Mouse (Mus musculus) heart, postnatal 4 days (tissue): ENCODE results near the gene Slc39a8. TPM values are rescaled to one million over a fixed set of nuclear protein-coding genes. Genes with fewer than 3 reads are reported as not detected.
A peak's percentile ranks its signal among the peaks of the same experiment; 100 is the strongest.

Source experiments
- DNase-seq: peaks from one replicate; pipeline ENCODE4 v3.0.0; 2021
- total RNA-seq, 2 experiments: library from RNA; stranded (reverse); gene quantifications; 2 replicates each; pipeline ENCODE4 v1.2.3; 2021

The Slc39a8 gene
- total RNA-seq, 2 experiments from 2014 or later: 9.0 to 10.9 TPM

- DNase-seq: no peak
Measured at GRCm38 (mm10) chr3:135851607-135852006, 26.5 kb downstream of the Slc39a8 start.

GRCm38 (mm10) chr3:135853604-135854297 is 28.7 kb downstream of the Slc39a8 start:
- DNase-seq: no peak

GRCm38 (mm10) chr3:135854298-135854984 is 29.4 kb downstream of the Slc39a8 start:
- DNase-seq: no peak

- no peak for DNase-seq
Measured at GRCm38 (mm10) chr3:135854985-135855340, 29.9 kb downstream of the Slc39a8 start.

- no peak for DNase-seq
Measured at GRCm38 (mm10) chr3:135856303-135856702, 31.2 kb downstream of the Slc39a8 start.

- no peak for DNase-seq
Measured at GRCm38 (mm10) chr3:135857134-135857533, 32.1 kb downstream of the Slc39a8 start.

- DNase-seq: no peak
Measured at GRCm38 (mm10) chr3:135859431-135859830, 34.4 kb downstream of the Slc39a8 start.

GRCm38 (mm10) chr3:135862804-135863203 is 37.7 kb downstream of the Slc39a8 start:
- peak; percentile 37 for DNase-seq

- DNase-seq: no peak
Measured at GRCm38 (mm10) chr3:135869041-135869440, 44.0 kb downstream of the Slc39a8 start.

- DNase-seq: no peak
Measured at GRCm38 (mm10) chr3:135872325-135872724, 47.2 kb downstream of the Slc39a8 start.

- DNase-seq: no peak
Measured at GRCm38 (mm10) chr3:135873596-135873995, 48.5 kb downstream of the Slc39a8 start.

GRCm38 (mm10) chr3:135878048-135878447 is 53.0 kb downstream of the Slc39a8 start:
- DNase-seq: no peak

- no peak for DNase-seq
Measured at GRCm38 (mm10) chr3:135885927-135886658, 61.0 kb downstream of the Slc39a8 start.

GRCm38 (mm10) chr3:135886659-135887027 is 61.6 kb downstream of the Slc39a8 start:
- peak; percentile 79 for DNase-seq

- no peak for DNase-seq
Measured at GRCm38 (mm10) chr3:135887033-135887855, 62.2 kb downstream of the Slc39a8 start.

GRCm38 (mm10) chr3:135887856-135888155 is 62.7 kb downstream of the Slc39a8 start:
- DNase-seq: no peak

- no peak for DNase-seq
Measured at GRCm38 (mm10) chr3:135889401-135889800, 64.3 kb downstream of the Slc39a8 start.

GRCm38 (mm10) chr3:135903366-135903765 is 78.3 kb downstream of the Slc39a8 start:
- DNase-seq: no peak

GRCm38 (mm10) chr3:135904881-135905280 is 79.8 kb downstream of the Slc39a8 start:
- DNase-seq: no peak

- DNase-seq: no peak
Measured at GRCm38 (mm10) chr3:135905729-135906128, 80.7 kb downstream of the Slc39a8 start.

- DNase-seq: no peak
Measured at GRCm38 (mm10) chr3:135907028-135907427, 81.9 kb downstream of the Slc39a8 start.

GRCm38 (mm10) chr3:135915941-135916340 is 90.9 kb downstream of the Slc39a8 start:
- no peak for DNase-seq
